Mouse (Mus musculus): ENCODE data around the gene Fgf8. TPM values are rescaled to one million over a fixed set of nuclear protein-coding genes. Genes with fewer than 3 reads are reported as not detected.

The Fgf8 gene
- total RNA-seq, 2 experiments from 2014 or later, result not detected

DNA sequence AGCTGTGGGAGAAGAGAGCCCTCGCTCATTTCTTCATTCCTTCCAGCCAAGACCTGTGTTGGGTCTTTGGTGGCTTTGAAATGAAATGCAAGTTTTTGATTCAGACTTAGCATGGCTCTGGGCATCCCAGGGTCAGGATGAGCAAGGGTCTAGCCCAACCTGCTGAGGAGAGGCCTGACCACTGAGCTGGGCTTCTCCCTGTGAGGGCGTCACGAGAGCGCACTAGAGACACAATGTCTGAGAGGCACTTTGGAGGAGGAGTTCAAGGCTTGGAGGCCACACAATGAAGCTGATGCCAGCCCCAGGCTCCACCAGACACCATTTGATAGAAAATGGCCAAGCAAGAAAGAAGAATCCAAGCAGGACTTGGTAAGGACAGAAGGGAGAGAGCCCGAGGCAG, 8.5 kb downstream of the Fgf8 start:
- ATAC-seq (replicated peaks; ENCODE audit: low FRiP score, poor library complexity, severe bottlenecking), result no peak

DNA sequence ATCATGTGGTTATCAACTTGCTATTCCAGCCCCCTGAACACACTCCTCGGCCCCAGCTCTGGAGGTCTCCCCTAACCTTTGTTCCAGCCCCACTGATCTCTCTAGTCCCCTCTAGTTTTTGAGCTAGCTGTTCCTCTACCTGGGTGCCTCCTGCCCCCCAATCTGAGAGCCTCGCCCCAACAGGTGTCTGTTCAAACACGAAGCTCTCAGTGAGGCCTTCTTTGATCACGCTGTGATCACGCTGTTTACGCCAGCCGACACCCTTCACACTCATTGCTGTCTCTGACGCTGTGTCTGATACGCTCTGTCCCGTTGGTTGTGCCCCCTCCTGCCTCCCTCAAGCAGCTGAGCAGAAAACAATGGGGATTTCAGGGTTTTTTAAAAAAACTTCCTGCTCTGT, 9.2 kb downstream of the Fgf8 start:
- ATAC-seq (replicated peaks; ENCODE audit: low FRiP score, poor library complexity, severe bottlenecking), result no peak

DNA sequence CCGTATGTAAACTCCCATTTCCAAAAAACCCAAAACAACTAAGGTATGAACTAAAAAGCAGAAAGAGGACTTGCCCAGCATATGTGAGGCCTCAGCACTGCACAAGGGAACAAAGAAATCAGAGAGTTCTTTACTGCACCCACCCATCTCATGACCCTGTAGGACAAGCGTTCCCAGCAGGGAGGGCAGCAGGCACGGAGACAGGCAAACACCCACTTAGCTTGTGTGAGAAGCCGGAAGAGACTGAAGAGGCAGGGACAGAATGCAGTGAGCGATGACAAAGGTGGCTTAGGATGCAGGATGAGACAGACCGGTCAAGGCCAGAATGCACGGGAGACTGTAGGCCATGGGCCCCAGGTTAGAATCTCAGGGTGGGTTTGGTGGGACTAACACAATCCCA, 11.1 kb downstream of the Fgf8 start:
- no peak for ATAC-seq (replicated peaks; ENCODE audit: low FRiP score, poor library complexity, severe bottlenecking)

DNA sequence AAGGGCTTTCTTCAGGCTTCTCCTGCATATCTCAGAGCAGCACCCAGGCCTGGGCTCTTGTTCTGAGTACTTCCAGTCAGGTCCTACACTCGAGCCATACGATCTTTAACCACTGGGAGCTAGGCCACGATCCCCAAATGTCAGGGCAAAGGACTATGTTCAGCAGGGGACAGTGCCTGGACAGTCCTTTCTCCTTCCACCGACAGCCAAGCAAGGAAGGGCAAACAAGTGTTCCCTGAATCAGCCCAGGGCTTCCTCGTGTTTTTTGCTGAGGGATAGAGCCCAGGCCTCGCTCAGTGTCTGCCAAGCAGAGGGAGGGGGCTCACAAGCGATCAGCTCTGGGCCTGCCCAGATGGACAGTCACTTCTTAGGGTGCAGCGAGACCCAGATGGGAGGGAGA, 12.7 kb downstream of the Fgf8 start:
- no peak for ATAC-seq (replicated peaks; ENCODE audit: low FRiP score, poor library complexity, severe bottlenecking)

DNA sequence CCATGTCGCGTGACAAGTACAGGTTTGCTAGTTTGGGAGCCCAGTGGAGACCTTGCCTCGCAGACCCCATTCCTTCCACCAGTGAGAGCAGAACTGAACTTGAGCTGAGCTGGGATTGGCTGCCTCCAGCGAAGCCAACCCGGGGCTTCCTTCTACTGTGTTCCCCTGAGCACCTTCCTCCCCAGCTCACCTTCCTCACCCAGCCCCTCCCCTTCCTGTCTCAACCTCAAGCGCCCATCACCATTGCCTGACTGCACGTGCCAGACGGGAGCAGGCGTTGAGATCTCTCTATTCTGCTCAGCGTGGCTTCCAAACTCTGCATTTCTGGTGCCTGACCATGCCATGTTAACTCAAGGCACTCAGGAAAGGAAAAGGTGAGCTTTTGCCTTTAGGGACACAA, 15.5 kb downstream of the Fgf8 start:
- no peak for ATAC-seq (replicated peaks; ENCODE audit: low FRiP score, poor library complexity, severe bottlenecking)

DNA sequence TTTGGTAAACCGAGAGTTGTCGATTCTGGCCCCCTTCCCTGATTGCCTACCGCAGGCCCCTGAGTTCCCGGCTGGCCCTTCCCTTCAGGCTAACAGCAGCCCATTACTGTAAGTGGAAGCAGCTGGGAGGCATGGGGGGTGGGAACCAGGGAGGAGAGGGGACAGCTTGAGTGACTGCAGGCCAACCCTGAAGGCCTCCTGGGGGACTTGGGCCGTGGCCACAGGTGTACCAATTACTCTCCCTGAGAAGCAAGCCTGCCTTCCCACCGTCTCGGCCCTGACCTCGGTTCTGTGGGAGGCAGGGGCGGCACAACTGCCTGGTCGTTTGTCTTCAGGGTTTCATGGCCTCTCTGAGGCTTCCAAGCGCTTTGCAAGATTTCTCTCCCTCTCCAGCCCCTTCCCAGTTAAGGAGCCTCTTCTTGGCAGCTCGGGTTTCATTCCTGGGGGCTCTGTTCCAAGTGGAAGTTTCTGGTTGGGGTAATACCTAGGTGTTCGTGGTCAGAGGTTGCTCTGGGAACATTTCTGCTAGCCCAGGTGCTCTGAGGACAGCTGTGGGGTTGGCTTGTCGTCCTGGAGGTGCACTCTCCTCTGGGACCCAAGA, 16.9 kb downstream of the Fgf8 start:
- ATAC-seq (replicated peaks; ENCODE audit: low FRiP score, poor library complexity, severe bottlenecking), result no peak

DNA sequence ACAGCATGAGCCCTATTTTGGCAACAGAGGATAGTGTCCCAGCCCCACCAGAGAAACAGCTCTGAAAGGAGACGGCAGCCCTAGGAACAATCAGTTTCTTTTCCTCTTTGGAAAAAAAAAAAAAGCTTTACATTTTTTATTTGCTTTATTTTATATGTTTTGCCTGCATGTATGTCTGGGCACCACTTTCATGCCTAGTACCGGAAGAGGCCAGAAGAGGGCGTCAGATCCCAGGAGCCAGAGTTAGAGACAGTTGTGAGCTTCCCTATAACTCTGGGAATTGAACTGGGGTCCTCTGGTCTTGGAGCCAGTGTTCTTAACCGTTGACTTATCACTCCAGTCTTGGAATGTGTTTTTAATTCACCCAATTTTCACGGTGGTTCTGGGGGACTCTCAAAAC, 20.5 kb downstream of the Fgf8 start:
- ATAC-seq (replicated peaks; ENCODE audit: low FRiP score, poor library complexity, severe bottlenecking), result no peak

DNA sequence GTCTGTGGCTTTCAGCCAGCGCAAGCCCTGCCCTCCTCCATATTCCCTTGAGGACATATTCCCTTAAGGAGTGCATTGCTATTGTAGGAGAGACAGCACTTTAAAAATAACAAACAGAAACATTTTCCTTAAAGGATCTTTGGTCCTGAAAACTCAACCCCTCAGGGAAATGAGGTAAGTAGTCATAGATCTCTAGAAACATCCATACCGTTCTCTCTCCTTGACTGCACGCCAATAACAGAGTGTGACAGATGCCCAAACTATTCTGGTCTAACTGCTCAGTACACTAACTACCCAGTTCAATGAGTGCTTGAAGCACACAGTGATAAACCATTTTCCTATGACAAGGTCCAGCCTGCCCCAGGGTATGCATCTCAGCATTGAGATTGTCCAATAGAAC, 24.4 kb downstream of the Fgf8 start:
- no peak for ATAC-seq (replicated peaks; ENCODE audit: low FRiP score, poor library complexity, severe bottlenecking)

DNA sequence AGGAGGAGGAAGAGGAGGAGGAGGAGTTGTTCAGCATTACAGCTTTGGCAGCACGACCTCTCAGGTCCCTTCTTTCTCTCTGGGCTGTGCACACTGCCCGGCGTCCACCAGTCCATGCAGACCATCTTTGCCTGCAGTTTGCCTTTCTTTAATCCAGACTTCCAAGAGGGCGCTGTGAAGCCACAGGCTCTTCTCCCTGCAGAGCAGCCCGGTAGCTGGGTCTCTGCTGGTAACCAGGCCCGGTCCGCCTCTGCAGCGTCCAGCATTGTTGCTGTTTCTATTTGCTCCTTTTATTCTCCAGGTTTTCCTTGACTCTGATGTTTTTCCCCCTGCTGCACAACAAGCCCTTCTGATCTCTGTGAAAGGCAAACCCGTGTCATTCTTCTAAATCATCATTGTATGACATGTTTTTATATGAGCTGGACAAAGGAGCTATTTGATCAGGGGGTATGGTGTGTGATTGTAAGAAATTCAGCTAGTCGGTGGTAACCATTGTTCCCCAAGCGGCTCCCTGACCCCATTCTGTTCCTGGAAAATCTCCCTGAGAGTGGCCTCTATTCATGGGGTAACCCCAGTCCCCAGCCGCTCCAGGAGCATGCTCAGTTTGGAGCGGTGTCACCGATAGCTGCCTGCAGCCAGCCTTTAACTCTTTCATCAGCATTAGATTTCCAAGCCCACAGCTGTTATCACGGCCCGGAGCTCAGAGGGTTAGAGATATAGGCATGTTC, 25.1 kb downstream of the Fgf8 start:
- no peak for ATAC-seq (replicated peaks; ENCODE audit: low FRiP score, poor library complexity, severe bottlenecking)

DNA sequence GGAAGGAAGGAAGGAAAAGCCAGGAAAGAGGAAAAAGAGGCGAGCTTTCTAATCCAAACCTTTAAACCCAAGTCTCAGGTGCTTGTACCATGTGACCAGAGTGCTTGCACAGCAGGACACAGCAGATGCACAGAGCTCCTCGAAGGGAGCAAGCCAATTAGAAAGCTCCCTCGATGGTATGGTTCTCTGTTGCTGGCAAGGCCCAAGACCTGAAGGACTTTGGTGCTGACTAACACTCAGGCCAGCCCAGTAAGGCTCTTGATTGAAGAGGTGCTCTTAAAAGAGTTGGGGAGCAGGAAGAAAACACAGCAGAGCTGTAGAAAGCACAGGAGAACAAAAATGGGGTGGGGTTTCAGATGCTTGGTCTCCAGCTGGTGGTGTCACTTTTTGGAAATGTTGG, 34.0 kb downstream of the Fgf8 start:
- no peak for ATAC-seq (replicated peaks; ENCODE audit: low FRiP score, poor library complexity, severe bottlenecking)

DNA sequence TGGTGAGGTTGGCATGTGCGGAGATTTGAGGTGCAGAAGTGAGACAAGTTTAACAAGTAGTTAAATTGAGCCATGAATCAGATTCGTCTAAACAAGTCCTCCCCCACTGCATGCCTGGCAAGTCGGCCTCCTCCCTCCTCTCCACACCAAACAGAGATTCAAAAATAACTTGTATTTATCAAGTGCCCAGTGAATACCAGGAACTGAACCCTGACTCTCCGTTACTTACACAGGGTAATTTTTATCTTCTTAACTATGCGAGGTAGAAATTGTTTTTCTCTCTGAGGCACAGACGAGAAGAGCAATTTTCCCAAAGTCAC, 46.5 kb downstream of the Fgf8 start:
- ATAC-seq (replicated peaks; ENCODE audit: low FRiP score, poor library complexity, severe bottlenecking), result no peak

DNA sequence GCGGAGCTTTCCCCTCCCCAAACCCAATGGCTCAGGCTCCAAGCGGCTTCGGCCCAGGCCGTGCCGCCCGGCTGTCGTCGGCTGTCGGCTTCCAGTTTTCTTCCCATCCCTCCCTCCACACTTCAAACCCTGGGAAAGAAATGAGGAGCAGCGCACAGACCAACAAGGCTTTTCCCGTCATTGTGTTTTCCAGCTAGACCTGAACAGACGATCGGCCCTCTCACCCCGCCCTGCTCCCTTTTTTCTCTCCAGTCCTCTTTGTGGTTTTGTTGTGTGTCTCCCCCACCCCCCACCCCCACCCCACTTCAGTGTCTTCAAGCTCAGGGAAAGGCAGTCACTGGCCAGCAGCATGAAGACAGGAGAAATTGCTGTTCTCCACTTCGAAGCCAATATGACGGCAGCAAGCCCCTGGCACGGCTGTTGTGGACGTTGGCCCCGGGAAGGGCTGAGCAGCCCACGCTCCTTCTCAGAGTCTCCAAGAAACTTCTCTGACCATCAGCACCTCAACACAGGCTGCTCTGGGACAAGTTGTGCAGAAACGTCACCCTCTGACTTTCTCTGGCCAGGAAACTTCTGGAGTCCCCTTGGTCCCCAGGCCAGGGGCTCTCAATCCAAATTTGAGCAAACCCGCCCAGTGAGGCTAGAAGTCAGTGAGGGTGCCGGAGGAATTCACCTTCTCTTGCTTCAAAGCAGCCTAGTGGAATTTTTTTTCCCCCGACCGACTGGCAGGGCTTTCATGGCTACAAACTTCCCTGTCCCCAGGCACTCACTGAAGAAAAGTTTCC, 47.0 kb downstream of the Fgf8 start:
- no peak for ATAC-seq (replicated peaks; ENCODE audit: low FRiP score, poor library complexity, severe bottlenecking)

DNA sequence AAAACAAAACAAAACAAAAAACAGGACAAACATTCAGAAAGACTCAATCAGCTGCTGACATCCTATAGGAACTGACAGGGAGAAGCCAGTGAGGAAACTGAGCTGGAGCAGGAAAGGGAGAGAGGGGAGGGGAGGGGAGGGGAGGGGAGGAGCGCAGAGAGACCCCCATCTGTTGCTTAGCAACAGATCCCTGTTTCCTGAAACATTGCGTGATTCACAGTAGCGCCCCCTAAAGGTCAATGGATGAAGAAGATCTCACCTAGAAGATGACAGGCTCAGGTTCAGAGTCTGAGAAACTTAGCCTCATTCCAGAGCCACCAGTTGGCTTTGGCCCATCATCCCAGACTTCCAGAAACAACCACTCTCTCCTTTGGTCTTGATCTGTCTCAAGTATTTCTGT, 48.7 kb downstream of the Fgf8 start:
- no peak for ATAC-seq (replicated peaks; ENCODE audit: low FRiP score, poor library complexity, severe bottlenecking)

DNA sequence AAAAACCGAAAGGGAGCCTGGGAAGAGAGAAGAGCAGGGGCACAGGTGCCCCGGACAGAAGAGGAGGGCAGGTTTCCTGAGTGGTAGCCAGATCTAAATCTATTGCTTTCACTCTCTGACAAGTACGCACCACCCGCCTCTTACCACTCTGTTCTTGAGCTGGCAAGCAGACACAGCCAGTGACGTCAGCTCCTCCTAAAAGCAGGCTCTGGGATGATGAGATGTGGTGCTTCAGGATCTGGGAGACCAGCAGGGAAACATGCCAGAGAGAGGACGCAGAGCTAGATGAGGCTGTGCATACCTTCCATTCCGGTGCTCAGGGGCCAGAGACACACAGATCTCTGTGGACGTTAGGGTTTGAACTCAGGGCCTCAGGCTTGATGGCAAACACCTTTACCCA, 50.5 kb downstream of the Fgf8 start:
- ATAC-seq (replicated peaks; ENCODE audit: low FRiP score, poor library complexity, severe bottlenecking), result no peak

DNA sequence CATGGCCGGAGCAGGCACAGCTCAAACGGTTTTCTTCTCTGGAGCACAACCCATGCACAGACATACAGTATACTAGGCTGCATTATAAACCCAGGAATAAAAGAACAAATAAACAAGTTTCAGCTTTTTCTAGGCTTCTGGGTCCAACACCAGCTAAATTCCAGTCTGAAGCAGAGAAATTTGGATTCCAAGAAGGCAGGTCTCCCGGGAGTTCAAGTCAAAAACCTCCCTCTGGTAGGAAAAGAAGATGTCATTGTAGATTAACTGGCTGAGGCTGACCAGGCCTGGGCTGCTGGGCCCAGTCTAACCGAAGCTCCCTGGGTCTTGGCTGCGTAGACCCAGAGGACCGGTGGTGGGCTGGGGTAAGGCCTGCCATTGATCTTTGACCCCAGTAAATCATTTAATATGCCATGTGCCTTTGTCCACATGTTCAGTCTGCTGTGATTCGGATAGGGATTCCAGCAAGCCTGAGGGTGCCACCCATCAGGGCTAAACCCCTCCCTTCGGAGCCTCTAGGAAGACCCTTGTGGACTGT, 51.6 kb downstream of the Fgf8 start:
- no peak for ATAC-seq (replicated peaks; ENCODE audit: low FRiP score, poor library complexity, severe bottlenecking)

DNA sequence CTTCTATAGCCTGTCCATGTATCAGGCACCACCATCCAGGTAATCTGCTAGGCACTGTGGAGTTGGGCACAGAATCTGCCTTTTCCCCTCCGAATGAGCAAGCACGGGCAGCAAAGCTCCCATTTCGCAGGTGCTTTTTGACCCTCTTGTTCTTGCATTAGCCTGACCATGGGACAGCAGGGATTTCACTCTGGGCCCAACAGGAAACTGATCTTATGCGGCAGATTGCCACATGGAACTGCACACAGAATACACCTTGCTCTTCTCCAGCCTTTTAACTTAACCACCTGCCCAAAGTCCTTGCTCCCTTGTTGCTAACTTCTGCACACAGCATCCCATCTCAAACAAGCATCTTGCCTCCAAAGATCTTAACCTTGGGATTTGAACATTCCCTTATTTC, 55.7 kb downstream of the Fgf8 start:
- no peak for ATAC-seq (replicated peaks; ENCODE audit: low FRiP score, poor library complexity, severe bottlenecking)

Other genes with a start within 250 kb of the Fgf8 start
- 3.6 TPM in 1 of 2 replicates, not detected in the other for gene Poll, start 182.4 kb downstream of the Fgf8 start, total RNA-seq (2015; ENCODE audit: low replicate concordance)
- gene Poll, start 182.4 kb downstream of the Fgf8 start, total RNA-seq (2017; ENCODE audit: low replicate concordance), result 3.0 TPM in 1 of 2 replicates, not detected in the other
- gene Gm17018, start 182.3 kb downstream of the Fgf8 start, total RNA-seq (2015; ENCODE audit: low replicate concordance), result 3.4 TPM in 1 of 2 replicates, not detected in the other
- gene Gm17018, start 182.3 kb downstream of the Fgf8 start, total RNA-seq (2017; ENCODE audit: low replicate concordance), result 4.0 and 7.7 TPM in 2 replicates
- gene Fbxw4, start 82.6 kb downstream of the Fgf8 start, total RNA-seq (2015; ENCODE audit: low replicate concordance), result 20.5 and 26.4 TPM in 2 replicates
- gene Fbxw4, start 82.6 kb downstream of the Fgf8 start, total RNA-seq (2017; ENCODE audit: low replicate concordance), result 22.2 and 23.4 TPM in 2 replicates
- gene Npm3, start 6.7 kb upstream of the Fgf8 start, total RNA-seq (2015; ENCODE audit: low replicate concordance), result 5.4 and 6.8 TPM in 2 replicates
- gene Npm3, start 6.7 kb upstream of the Fgf8 start, total RNA-seq (2017; ENCODE audit: low replicate concordance), result 1.1 and 16.3 TPM in 2 replicates
- 106 and 118 TPM in 2 replicates for gene Mgea5, start 40.9 kb upstream of the Fgf8 start, total RNA-seq (2015; ENCODE audit: low replicate concordance)
- 181 and 220 TPM in 2 replicates for gene Mgea5, start 40.9 kb upstream of the Fgf8 start, total RNA-seq (2017; ENCODE audit: low replicate concordance)
- gene Kcnip2, start 73.1 kb upstream of the Fgf8 start, total RNA-seq (2015; ENCODE audit: low replicate concordance), result not detected in 2 replicates
- gene Kcnip2, start 73.1 kb upstream of the Fgf8 start, total RNA-seq (2017; ENCODE audit: low replicate concordance), result 0.26 TPM in 1 of 2 replicates, not detected in the other